Mouse (Mus musculus): ENCODE measurements around the gene Hgfac. TPM values are rescaled to one million over a fixed set of nuclear protein-coding genes. Genes with fewer than 3 reads are reported as not detected.
A peak's percentile ranks its signal among the peaks of the same experiment; 100 is the strongest.

Hgfac gene
- polyA plus RNA-seq, 1 experiment from 2014 or later = 0.33 TPM

GRCm38 (mm10) chr5:35014036-35014435 lies 27.3 kb upstream of the Hgfac start:
- Histone ChIP-seq H3K4me2 (replicated peaks) (no peak overlapping the region), H3K36me3 (peaks cover 18% of the 10 kb centered on the region)
- peak; percentile 78 for ATAC-seq (ENCODE audit: low FRiP score, low read depth)

GRCm38 (mm10) chr5:35019673-35020300 lies 21.5 kb upstream of the Hgfac start:
- no peak for ATAC-seq (ENCODE audit: low FRiP score, low read depth)
- Histone ChIP-seq H3K27ac (replicated peaks) (0 out of 2 replicates have a peak overlapping the region, but pooled peaks have one; percentile 3), H3K27me3 (no peaks in the 10 kb centered on the region), H3K9ac (replicated peaks) (no peak overlapping the region), H3K4me3 (no peak overlapping the region), H3K4me1 (peaks cover 8% of the 10 kb centered on the region), H3K9me3 (no peaks in the 10 kb centered on the region), H3K4me2 (replicated peaks) (no peak overlapping the region), H3K36me3 (peaks cover 57% of the 10 kb centered on the region)
- 87% methylated on average over 9 of the region's 9 CpGs for WGBS

More at GRCm38 (mm10) chr5:35014036-35014435, 27.3 kb upstream of the Hgfac start:
- Histone ChIP-seq H3K9me3 (no peaks in the 10 kb centered on the region), H3K9ac (replicated peaks) (peak overlapping the region; percentile 24; the same call in 1 of the 2 replicates), H3K4me1 (peaks cover 21% of the 10 kb centered on the region), H3K4me3 (no peak overlapping the region), H3K27me3 (no peaks in the 10 kb centered on the region), H3K27ac (replicated peaks) (peak overlapping the region; percentile 85)
- 41% methylated on average over 6 of the region's 6 CpGs for WGBS

DNA sequence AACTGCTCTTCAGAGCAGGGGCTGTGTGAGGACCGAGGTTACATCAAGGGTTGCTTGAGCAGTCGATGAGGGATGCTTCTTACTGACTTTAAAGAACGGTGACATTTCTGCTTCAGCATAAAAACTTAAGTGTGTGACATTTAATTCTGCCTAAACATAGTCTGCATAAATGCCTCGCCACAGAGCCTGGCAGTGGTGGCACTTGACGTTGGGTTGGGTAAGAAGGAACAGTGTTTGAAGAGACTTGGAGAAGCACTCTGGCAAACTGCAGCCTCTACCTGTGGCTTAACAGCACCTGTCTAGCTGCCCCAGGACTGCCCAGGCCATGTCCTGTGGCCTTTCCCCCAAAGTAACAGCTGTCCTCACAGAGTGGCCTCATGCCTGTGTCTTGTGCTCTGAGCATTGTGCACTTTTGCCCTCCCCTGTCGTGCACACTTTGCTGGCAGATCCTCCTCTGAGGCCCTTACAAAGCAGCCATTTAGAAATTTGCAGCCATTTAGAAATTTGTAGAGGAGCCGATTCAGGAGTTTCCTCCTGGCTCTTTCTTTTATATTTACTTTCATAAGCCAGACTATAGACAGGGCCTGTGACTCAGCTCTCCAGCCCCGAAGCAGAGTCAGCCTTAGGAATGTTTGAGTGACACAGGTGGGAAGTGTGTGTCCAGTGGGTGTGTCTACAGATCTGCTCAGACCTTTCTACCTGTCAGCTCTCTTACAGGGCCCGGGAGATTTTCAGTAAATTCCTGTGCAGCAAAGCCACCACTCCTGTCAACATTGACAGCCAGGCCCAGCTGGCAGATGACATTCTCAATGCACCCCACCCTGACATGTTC lies 20.7 kb upstream of the Hgfac start:
- 85% methylated on average over 9 of the region's 9 CpGs for WGBS
- Histone ChIP-seq H3K4me1 (peaks cover 6% of the 10 kb centered on the region), H3K27me3 (no peaks in the 10 kb centered on the region), H3K9ac (replicated peaks) (no peak overlapping the region), H3K4me3 (no peak overlapping the region), H3K4me2 (replicated peaks) (no peak overlapping the region), H3K36me3 (peaks cover 56% of the 10 kb centered on the region), H3K27ac (replicated peaks) (no peak overlapping the region), H3K9me3 (no peaks in the 10 kb centered on the region)
- ATAC-seq (ENCODE audit: low FRiP score, low read depth) = no peak

GRCm38 (mm10) chr5:35024975-35025374 lies 16.3 kb upstream of the Hgfac start:
- Histone ChIP-seq H3K4me2 (replicated peaks) (no peak overlapping the region), H3K4me1 (peaks cover 4% of the 10 kb centered on the region; the same call in 1 of the 2 replicates), H3K27me3 (no peaks in the 10 kb centered on the region), H3K9ac (replicated peaks) (no peak overlapping the region), H3K36me3 (peaks cover 88% of the 10 kb centered on the region), H3K9me3 (no peaks in the 10 kb centered on the region), H3K4me3 (no peak overlapping the region), H3K27ac (replicated peaks) (no peak overlapping the region)
- ATAC-seq (ENCODE audit: low FRiP score, low read depth) = no peak
- WGBS = 19% methylated on average over 2 of the region's 2 CpGs

DNA sequence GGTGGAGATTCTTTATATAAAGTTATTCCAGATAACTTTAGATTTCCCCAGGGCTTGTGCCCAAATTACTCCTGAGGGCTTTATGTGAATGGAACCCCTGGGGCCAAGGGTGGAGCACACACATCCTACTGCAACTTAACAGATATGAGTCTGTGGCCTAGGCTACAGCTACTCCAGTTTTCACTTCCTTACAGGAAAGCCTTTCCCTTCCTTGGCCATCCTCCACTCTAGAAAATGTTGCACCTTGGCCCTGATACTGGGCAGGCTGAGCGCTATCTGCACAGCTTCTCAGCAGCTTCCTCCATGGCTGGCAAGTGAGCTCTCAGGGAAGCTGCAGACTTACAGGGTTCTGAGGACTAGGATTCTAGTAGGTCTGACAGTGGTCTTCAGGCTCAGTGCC lies 12.0 kb upstream of the Hgfac start:
- H3K9ac ChIP-seq (replicated peaks) = no peak overlapping the region
- H3K36me3 ChIP-seq = peaks cover 91% of the 10 kb centered on the region
- H3K27me3 ChIP-seq = no peaks in the 10 kb centered on the region
- H3K4me2 ChIP-seq (replicated peaks) = no peak overlapping the region
- H3K4me1 ChIP-seq = no peaks in the 10 kb centered on the region
- H3K9me3 ChIP-seq = no peaks in the 10 kb centered on the region
- ATAC-seq (ENCODE audit: low FRiP score, low read depth) = no peak
- WGBS = 100% methylated on average over 1 of the region's 1 CpGs
- no peak overlapping the region for H3K27ac ChIP-seq (replicated peaks)
- no peak overlapping the region for H3K4me3 ChIP-seq

- WGBS = 94% methylated on average over 5 of the region's 5 CpGs
- H3K9ac ChIP-seq (replicated peaks) = no peak overlapping the region
- H3K4me3 ChIP-seq = no peak overlapping the region
- no peak for ATAC-seq (ENCODE audit: low FRiP score, low read depth)
- no peaks in the 10 kb centered on the region for H3K27me3 ChIP-seq
- H3K9me3 ChIP-seq = no peaks in the 10 kb centered on the region
- no peak overlapping the region for H3K4me2 ChIP-seq (replicated peaks)
- no peaks in the 10 kb centered on the region for H3K4me1 ChIP-seq
- H3K36me3 ChIP-seq = peaks cover 88% of the 10 kb centered on the region
- H3K27ac ChIP-seq (replicated peaks) = no peak overlapping the region
Observed at GRCm38 (mm10) chr5:35029755-35030154, 11.6 kb upstream of the Hgfac start.

GRCm38 (mm10) chr5:35033068-35033467 lies 8.2 kb upstream of the Hgfac start:
- Histone ChIP-seq H3K4me2 (replicated peaks) (no peak overlapping the region), H3K4me3 (no peak overlapping the region), H3K9me3 (no peaks in the 10 kb centered on the region), H3K4me1 (no peaks in the 10 kb centered on the region), H3K9ac (replicated peaks) (no peak overlapping the region), H3K36me3 (peaks cover 73% of the 10 kb centered on the region), H3K27me3 (no peaks in the 10 kb centered on the region), H3K27ac (replicated peaks) (peak overlapping the region; percentile 35; the same call in 1 of the 2 replicates)
- WGBS = 79% methylated on average over 5 of the region's 5 CpGs
- ATAC-seq (ENCODE audit: low FRiP score, low read depth) = no peak

DNA sequence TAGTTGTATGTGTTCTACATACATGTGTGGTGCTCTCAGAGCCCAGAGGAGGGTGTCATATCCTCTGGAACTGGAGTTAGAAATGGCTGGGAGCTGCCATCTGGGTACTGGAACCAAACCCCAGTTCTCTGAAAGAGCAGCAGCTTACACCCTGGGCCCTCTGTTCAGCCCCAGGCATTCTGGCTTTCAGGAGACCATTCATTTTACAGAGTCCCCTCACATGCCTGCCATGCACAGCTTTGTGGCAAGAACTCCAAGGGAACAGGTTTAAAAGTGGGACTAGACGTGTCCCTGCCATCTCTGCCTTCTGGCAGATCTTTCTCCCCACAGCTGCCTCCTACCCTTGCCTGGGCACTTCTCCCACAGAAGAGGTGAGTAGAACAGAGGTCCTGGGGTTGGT lies 7.7 kb upstream of the Hgfac start:
- H3K4me2 ChIP-seq (replicated peaks) = no peak overlapping the region
- H3K4me3 ChIP-seq = no peak overlapping the region
- no peaks in the 10 kb centered on the region for H3K4me1 ChIP-seq
- no peak overlapping the region for H3K9ac ChIP-seq (replicated peaks)
- no peak for ATAC-seq (ENCODE audit: low FRiP score, low read depth)
- no peaks in the 10 kb centered on the region for H3K9me3 ChIP-seq
- WGBS = 92% methylated on average over 1 of the region's 1 CpGs
- no peak overlapping the region for H3K27ac ChIP-seq (replicated peaks)
- peaks cover 67% of the 10 kb centered on the region for H3K36me3 ChIP-seq
- no peaks in the 10 kb centered on the region for H3K27me3 ChIP-seq

- no peak for ATAC-seq (ENCODE audit: low FRiP score, low read depth)
- Histone ChIP-seq H3K9ac (replicated peaks) (no peak overlapping the region), H3K9me3 (no peaks in the 10 kb centered on the region), H3K4me3 (no peak overlapping the region), H3K36me3 (peaks cover 52% of the 10 kb centered on the region), H3K4me2 (replicated peaks) (no peak overlapping the region), H3K4me1 (no peaks in the 10 kb centered on the region), H3K27ac (replicated peaks) (no peak overlapping the region), H3K27me3 (no peaks in the 10 kb centered on the region)
- 91% methylated on average over 5 of the region's 5 CpGs for WGBS
Observed at GRCm38 (mm10) chr5:35035141-35035540, 6.2 kb upstream of the Hgfac start.

DNA sequence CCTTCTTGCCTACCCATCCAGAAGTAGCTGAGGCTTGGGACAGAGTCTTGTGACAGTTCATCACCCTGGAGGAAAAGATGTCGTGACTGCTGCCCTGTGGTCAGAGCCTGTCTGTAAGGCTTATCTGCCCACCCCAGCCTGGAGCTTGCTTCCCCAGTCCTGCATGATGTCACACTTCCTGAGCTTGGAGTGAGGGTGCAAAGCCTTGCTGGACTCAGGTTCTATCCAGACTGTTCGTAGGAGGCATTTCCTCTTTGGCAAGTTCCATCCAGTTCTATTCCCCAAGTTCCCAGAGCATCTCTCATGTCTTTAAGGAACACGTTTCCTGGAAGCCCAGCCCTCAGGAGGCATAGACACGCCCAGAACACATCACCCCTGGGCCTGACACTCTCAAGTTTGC lies 5.5 kb upstream of the Hgfac start:
- Histone ChIP-seq H3K4me2 (replicated peaks) (no peak overlapping the region), H3K27ac (replicated peaks) (no peak overlapping the region), H3K36me3 (peaks cover 47% of the 10 kb centered on the region), H3K4me3 (no peak overlapping the region), H3K9ac (replicated peaks) (no peak overlapping the region), H3K4me1 (no peaks in the 10 kb centered on the region), H3K27me3 (no peaks in the 10 kb centered on the region), H3K9me3 (no peaks in the 10 kb centered on the region)
- 72% methylated on average over 4 of the region's 4 CpGs for WGBS
- no peak for ATAC-seq (ENCODE audit: low FRiP score, low read depth)

DNA sequence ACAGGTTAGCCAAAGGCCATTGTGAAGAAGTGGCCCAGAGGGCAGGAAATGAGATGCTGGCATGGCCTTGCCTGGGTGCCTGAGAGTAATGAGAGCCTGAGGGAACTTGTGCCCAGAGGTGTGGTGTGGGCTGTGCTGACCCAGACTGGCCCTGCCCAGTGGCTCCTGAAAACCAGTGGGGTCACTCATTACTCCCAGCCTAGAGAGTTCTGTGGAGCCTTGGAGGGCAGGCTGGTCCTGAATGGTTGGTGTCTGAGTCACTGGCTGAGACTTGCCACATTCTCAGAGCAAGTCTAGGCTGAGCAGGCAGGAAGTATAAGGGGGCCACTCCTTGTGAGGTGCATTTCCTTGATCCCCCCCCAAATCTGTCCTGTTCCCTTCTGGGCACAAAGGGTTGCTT lies 3.9 kb upstream of the Hgfac start:
- no peaks in the 10 kb centered on the region for H3K4me1 ChIP-seq
- no peak overlapping the region for H3K4me3 ChIP-seq
- H3K36me3 ChIP-seq = peaks cover 32% of the 10 kb centered on the region
- no peak overlapping the region for H3K9ac ChIP-seq (replicated peaks)
- no peak overlapping the region; the same call in 1 of the 2 replicates for H3K27ac ChIP-seq (replicated peaks)
- no peak overlapping the region for H3K4me2 ChIP-seq (replicated peaks)
- H3K27me3 ChIP-seq = no peaks in the 10 kb centered on the region
- no peaks in the 10 kb centered on the region for H3K9me3 ChIP-seq
- no peak for ATAC-seq (ENCODE audit: low FRiP score, low read depth)

DNA sequence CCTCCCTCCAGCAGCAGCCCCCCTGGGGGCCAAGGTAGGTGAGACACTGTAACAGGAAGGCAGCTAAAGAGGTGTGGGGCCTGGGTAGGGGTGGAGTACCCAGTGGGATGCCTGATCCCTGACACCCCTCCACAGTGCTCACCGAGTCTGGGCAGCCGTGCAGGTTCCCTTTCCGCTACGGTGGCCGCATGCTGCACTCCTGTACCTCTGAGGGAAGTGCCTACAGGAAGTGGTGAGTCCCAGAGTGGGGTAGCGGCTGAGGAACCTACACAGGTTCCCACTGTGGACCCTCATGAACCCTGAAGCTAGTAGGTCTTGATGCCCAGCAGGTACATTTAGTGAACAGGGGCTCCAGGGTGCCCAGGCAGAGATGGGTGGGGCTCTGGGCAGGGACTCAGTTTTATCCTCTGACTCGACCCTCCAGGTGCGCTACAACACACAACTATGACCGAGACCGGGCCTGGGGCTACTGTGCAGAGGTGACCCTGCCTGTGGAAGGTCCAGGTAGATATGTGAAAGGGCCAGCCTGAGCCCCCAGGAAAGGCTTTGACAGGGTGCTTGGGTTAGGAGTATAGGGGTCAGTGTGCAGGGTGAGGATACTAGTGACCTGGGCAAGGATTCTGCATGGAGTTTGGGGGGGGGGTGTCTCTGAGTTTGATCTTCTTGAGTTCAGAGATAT lies 1.3 kb downstream of the Hgfac start:
- Histone ChIP-seq H3K9me3 (no peaks in the 10 kb centered on the region), H3K4me2 (replicated peaks) (no peak overlapping the region), H3K27ac (replicated peaks) (no peak overlapping the region), H3K4me1 (no peaks in the 10 kb centered on the region), H3K36me3 (no peaks in the 10 kb centered on the region), H3K4me3 (no peak overlapping the region), H3K27me3 (no peaks in the 10 kb centered on the region), H3K9ac (replicated peaks) (no peak overlapping the region)
- 80% methylated on average over 10 of the region's 10 CpGs for WGBS
- peak; percentile 52 for ATAC-seq (ENCODE audit: low FRiP score, low read depth)
